Mouse (Mus musculus) 416B (cell line): ENCODE measurements at regions not wholly inside any gene's neighbourhood (a gene's known extent, or its start where the extent isn't known, plus 50 kb on each side); places are given as distances from the start of the nearest gene placed in this dataset.

Source experiments
- DNase-seq: peaks from one replicate; pipeline ENCODE4 v3.0.0; 2011; ENCODE audit warnings: low read depth

GRCm38 (mm10) chr4:53218291-53218640, 58.6 kb upstream of the Abca1 start:
- DNase-seq, result no peak

- DNase-seq, result no peak
Observed at GRCm38 (mm10) chr4:53217608-53218290, 58.1 kb upstream of the Abca1 start.

- no peak for DNase-seq
Observed at GRCm38 (mm10) chr4:53212541-53212940, 52.8 kb upstream of the Abca1 start.

- no peak for DNase-seq
Observed at GRCm38 (mm10) chr4:53210685-53211084, 51.0 kb upstream of the Abca1 start.
